Mouse (Mus musculus): ENCODE results near the gene Scd3.

DNA sequence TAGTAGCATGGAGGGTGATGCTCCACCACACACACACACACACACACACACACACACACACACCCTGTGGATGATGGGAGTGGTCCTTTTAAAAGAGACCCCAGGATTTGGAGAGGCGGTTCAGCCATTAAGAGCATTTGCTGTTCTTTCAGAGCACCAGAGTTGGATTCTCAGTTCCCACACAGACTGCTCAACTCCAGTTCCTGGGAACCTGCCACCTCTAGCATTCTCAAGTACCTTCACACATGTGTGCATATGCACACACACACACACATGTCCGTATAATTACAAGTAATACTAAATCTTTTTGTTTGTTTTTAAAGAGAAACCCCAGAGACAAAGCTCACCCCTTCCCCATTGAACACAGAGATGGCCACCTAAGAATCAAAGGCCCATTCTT lies 89.0 kb downstream of the Scd3 start:
- TF ChIP-seq CTCF (IDR thresholded peaks at IDR 0.05; ENCODE audit: control insufficient read depth, insufficient read depth, low read length) (no peak), POLR2A (IDR thresholded peaks at IDR 0.05; ENCODE audit: borderline replicate concordance, control insufficient read depth, low read depth, low read length) (no peak)

Measured in bone marrow, adult 2 months (tissue).